Mouse (Mus musculus) layer of hippocampus, postnatal 25 days (tissue): Measurements from ENCODE around the gene Olfr889. TPM values are rescaled to one million over a fixed set of nuclear protein-coding genes. Genes with fewer than 3 reads are reported as not detected.
"Not testable (repeated sequence)": the region's sequence is repeated elsewhere in the genome, so short reads cannot be mapped to it uniquely, and the experiment has no call there.

Experiments used
- DNase-seq, 2 experiments: peaks; one replicate each; pipeline ENCODE4 v3.0.0; 2022; ENCODE audit warnings: mixed read lengths in 2 of 2, low spot score in 1 of 2; ENCODE audit errors: extremely low spot score in 1 of 2
- total RNA-seq, 2 experiments: library from RNA; stranded (reverse); gene quantifications; 2 replicates each; pipeline ENCODE4 v1.2.3; 2021

The Olfr889 gene
- not detected for total RNA-seq

DNA sequence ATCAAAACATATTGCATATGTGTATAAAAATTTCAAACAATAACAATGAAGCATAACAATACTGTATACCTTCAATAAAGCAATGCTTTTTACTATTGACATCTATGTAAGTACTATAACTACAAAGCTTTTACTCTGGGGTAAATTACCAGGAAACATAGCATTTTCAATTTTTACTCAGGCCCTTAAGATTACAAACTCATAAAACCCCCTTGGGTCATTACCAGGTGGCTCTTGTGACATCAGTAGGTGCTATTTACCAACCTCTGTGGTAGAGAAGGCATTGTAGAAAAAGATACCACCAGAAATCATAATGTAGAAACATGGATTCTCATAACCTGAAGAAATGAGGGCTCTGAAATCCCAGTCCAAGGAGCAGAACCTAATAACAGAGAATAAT lies at the start of gene Olfr889:
Olfr889 (plus strand) TSS at position 301 of the 400 bp plus-strand sequence.
- no peak for DNase-seq

- no peak for DNase-seq
These were observed 31.2 kb upstream of the Olfr889 start, which contains the start of gene Olfr887 for GRCm38 (mm10) chr9:38083772-38084171. Gene Olfr887 (plus strand): TSS chr9:38084072.

- DNase-seq: no peak
These were observed 7.2 kb upstream of the Olfr889 start, which contains the start of gene Olfr888 for GRCm38 (mm10) chr9:38107828-38108227. Gene Olfr888 (plus strand): TSS chr9:38108128.

GRCm38 (mm10) chr9:38142217-38142616 lies 27.2 kb downstream of the Olfr889 start, which contains the start of gene Olfr890:
Gene Olfr890 (plus strand): TSS chr9:38142517.
- DNase-seq: no peak

GRCm38 (mm10) chr9:38168341-38168740 lies 53.3 kb downstream of the Olfr889 start:
- not testable (repeated sequence) for DNase-seq

Other genes starting within 250 kb of the Olfr889 start
- not detected for gene Olfr145, start 218.5 kb upstream of the Olfr889 start, total RNA-seq
- gene Olfr878, start 197.4 kb upstream of the Olfr889 start, total RNA-seq: not detected
- not detected for gene Olfr881, start 123.4 kb upstream of the Olfr889 start, total RNA-seq
- gene Olfr883, start 89.4 kb upstream of the Olfr889 start, total RNA-seq: not detected
- not detected for gene Olfr884, start 68.6 kb upstream of the Olfr889 start, total RNA-seq
- gene Olfr885, start 53.9 kb upstream of the Olfr889 start, total RNA-seq: not detected
- not detected for gene Olfr887, start 31.1 kb upstream of the Olfr889 start, total RNA-seq
- not detected for gene Olfr888, start 7.1 kb upstream of the Olfr889 start, total RNA-seq
- not detected for gene Olfr890, start 27.3 kb downstream of the Olfr889 start, total RNA-seq
- not detected for gene Olfr891, start 65.6 kb downstream of the Olfr889 start, total RNA-seq
- not detected for gene Olfr893, start 93.2 kb downstream of the Olfr889 start, total RNA-seq
- not detected for gene Olfr894, start 102.9 kb downstream of the Olfr889 start, total RNA-seq
- gene Olfr143, start 137.6 kb downstream of the Olfr889 start, total RNA-seq: not detected
- not detected for gene Olfr895, start 152.7 kb downstream of the Olfr889 start, total RNA-seq
- gene Olfr896-ps1, start 175.9 kb downstream of the Olfr889 start, total RNA-seq: not detected
- gene Olfr25, start 213.9 kb downstream of the Olfr889 start, total RNA-seq: not detected
- not detected for gene Olfr898, start 233.2 kb downstream of the Olfr889 start, total RNA-seq